Mouse (Mus musculus) lung, embryonic 16.5 days (tissue): ENCODE measurements at regions not wholly inside any gene's neighbourhood (a gene's known extent, or its start where the extent isn't known, plus 50 kb on each side); places are given as distances from the start of the nearest gene placed in this dataset.

ENCODE experiments used
- ATAC-seq: fragments of 200-750 bp; cut with Nextera tagmentation; 2 replicates; pipeline ENCODE4 v1.8.0; 2017; ENCODE audit warnings: low read depth, mild to moderate bottlenecking, moderate library complexity
- H3K27ac ChIP-seq: fragments of 300-500 bp; sonication (generic); 2 replicates; pipeline ENCODE4 v1.5.1; 2014; ENCODE audit warnings: mild to moderate bottlenecking, control low read depth, low read length
- H3K27me3 ChIP-seq: fragments of 300-500 bp; sonication (generic); 2 replicates; pipeline ENCODE4 v1.6.1; 2014; ENCODE audit warnings: low read depth, low read length, mixed read lengths; ENCODE audit not compliant: control insufficient read depth, insufficient read depth
- H3K36me3 ChIP-seq: fragments of 300-500 bp; sonication (generic); 2 replicates; pipeline ENCODE4 v1.6.1; 2014; ENCODE audit warnings: low read length; ENCODE audit not compliant: control insufficient read depth, insufficient read depth
- H3K4me1 ChIP-seq: fragments of 300-500 bp; sonication (generic); replicated peaks from 2 replicates; pipeline ENCODE4 v1.6.1; 2014; ENCODE audit warnings: low read length, mixed read lengths; ENCODE audit not compliant: control insufficient read depth, insufficient read depth
- H3K4me2 ChIP-seq: fragments of 300-500 bp; sonication (generic); 2 replicates; pipeline ENCODE4 v1.6.1; 2014; ENCODE audit warnings: low read depth, low read length, control low read depth
- H3K4me3 ChIP-seq: fragments of 300-500 bp; sonication (generic); 2 replicates; pipeline ENCODE4 v1.5.1; 2014; ENCODE audit warnings: mild to moderate bottlenecking, low read length, control low read depth
- H3K9ac ChIP-seq: fragments of 300-500 bp; sonication (generic); 2 replicates; pipeline ENCODE4 v1.6.1; 2014; ENCODE audit warnings: low read length, control low read depth
- H3K9me3 ChIP-seq: fragments of 300-500 bp; sonication (generic); 2 replicates; pipeline ENCODE4 v1.6.1; 2016; ENCODE audit warnings: low read length; ENCODE audit not compliant: control insufficient read depth
- WGBS: fragments of 180-500 bp; shearing (Covaris S2); extraction: QIAGEN DNeasy Blood & Tissue Kit; methylation state at CpG from one replicate; pipeline ENCODE4 v1.1.7; 2014; 5-methylcytosine and 5-hydroxymethylcytosine counted together

DNA sequence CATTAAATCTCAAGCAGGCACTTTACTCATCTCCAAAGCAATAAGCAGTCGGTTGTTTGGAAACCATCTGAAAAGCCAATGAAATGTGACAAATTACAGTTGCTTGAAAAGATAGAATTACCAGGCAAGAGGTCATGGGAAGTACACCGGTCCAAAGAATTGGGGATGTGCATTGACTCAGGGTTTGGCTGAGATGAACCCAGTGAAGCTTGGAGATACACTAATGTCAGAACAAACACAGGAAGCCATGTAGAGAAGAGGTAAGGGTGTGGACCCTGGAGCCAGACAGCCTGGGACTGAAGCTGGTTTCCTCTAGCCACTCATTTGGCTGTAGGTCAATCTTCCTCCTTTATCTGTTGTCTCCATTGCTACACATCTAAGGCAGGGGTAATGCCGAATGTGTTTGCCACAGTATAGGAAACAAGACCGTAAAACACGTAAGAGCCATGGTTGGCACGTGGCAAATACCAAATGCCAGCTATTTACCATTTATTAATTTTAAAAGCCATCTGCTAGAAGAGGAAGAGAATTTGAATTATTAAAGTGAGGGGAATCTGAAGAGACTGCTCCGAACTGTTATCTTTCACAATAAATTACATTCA is 173.9 kb downstream of the Rassf9 start:
- no peak overlapping the region for H3K27ac ChIP-seq
- H3K27me3 ChIP-seq = no peaks in the 10 kb centered on the region
- H3K4me2 ChIP-seq = no peak overlapping the region
- H3K4me1 ChIP-seq = no peaks in the 10 kb centered on the region
- no peaks in the 10 kb centered on the region for H3K36me3 ChIP-seq
- H3K9me3 ChIP-seq = no peaks in the 10 kb centered on the region
- WGBS = 74% methylated on average over 7 of the region's 7 CpGs
- no peak overlapping the region for H3K4me3 ChIP-seq
- no peak overlapping the region for H3K9ac ChIP-seq
- ATAC-seq = no peak

- WGBS = 37% methylated on average over 5 of the region's 5 CpGs
- H3K27me3 ChIP-seq = no peaks in the 10 kb centered on the region
Measured at GRCm38 (mm10) chr10:102667359-102667758, 155.3 kb downstream of the Rassf9 start.

GRCm38 (mm10) chr10:102659683-102660082 is 147.7 kb downstream of the Rassf9 start:
- ATAC-seq = peak; percentile 77
- 52% methylated on average over 6 of the region's 6 CpGs for WGBS

More at GRCm38 (mm10) chr10:102667359-102667758, 155.3 kb downstream of the Rassf9 start:
- Histone ChIP-seq H3K27ac (no peak overlapping the region), H3K9ac (no peak overlapping the region), H3K4me1 (no peaks in the 10 kb centered on the region), H3K36me3 (no peaks in the 10 kb centered on the region), H3K4me3 (no peak overlapping the region), H3K4me2 (no peak overlapping the region), H3K9me3 (no peaks in the 10 kb centered on the region)
- peak; percentile 52; the same call in 1 of the 2 replicates for ATAC-seq

DNA sequence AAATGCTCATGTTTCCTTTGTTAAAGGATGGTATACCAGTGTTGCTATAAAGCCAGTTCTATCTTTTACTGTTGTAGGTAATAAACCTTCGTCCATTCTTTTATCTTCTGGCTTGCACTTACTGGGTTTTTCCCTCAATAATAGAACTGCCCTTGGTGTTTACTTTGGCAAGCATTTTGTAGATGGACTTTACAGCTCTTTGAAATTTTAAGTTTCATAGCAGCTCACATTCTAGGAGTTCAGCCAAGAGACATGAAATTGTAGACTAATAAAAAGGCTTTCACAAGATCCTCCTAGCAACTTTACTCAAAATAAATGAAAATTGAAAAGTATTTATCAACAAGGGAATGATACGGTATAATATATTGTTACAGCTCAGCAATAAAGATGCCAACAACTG is 124.5 kb downstream of the Rassf9 start:
- Histone ChIP-seq H3K4me2 (no peak overlapping the region), H3K27me3 (no peaks in the 10 kb centered on the region)
- 49% methylated on average over 2 of the region's 2 CpGs for WGBS

More at GRCm38 (mm10) chr10:102659683-102660082, 147.7 kb downstream of the Rassf9 start:
- no peaks in the 10 kb centered on the region for H3K9me3 ChIP-seq
- H3K4me2 ChIP-seq = no peak overlapping the region
- H3K27ac ChIP-seq = no peak overlapping the region
- no peak overlapping the region for H3K9ac ChIP-seq
- no peak overlapping the region for H3K4me3 ChIP-seq
- H3K36me3 ChIP-seq = no peaks in the 10 kb centered on the region
- H3K4me1 ChIP-seq = no peaks in the 10 kb centered on the region
- no peaks in the 10 kb centered on the region for H3K27me3 ChIP-seq

DNA sequence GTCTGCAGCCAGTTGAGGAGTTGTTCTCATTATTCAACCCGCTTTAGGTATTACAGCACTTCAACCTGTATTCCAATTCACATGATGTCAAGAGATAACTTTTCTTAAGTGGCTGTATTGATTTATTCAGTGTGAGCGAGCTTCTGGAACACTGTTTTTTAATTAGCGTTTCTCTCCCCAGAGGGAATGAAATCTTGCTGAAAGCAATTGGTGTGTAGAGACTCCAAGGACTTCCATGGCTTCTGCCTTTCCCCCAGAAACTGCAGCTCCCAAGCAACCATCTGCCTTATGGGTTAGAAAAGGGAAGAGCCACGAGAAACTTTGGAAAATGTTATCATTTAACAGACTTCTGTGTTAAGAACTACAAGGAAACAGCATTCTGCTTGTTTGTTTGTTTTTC is 121.4 kb downstream of the Rassf9 start:
- no peak for ATAC-seq
- no peak overlapping the region for H3K4me3 ChIP-seq
- no peak overlapping the region for H3K9ac ChIP-seq
- WGBS = 68% methylated on average over 4 of the region's 4 CpGs
- H3K27me3 ChIP-seq = no peaks in the 10 kb centered on the region
- no peaks in the 10 kb centered on the region for H3K36me3 ChIP-seq
- H3K4me1 ChIP-seq = no peaks in the 10 kb centered on the region
- no peak overlapping the region for H3K27ac ChIP-seq
- H3K4me2 ChIP-seq = no peak overlapping the region
- H3K9me3 ChIP-seq = no peaks in the 10 kb centered on the region

More for the DNA sequence above, 124.5 kb downstream of the Rassf9 start:
- Histone ChIP-seq H3K27ac (no peak overlapping the region), H3K4me3 (no peak overlapping the region), H3K9ac (no peak overlapping the region), H3K4me1 (no peaks in the 10 kb centered on the region), H3K36me3 (no peaks in the 10 kb centered on the region), H3K9me3 (no peaks in the 10 kb centered on the region)
- ATAC-seq = no peak

GRCm38 (mm10) chr10:102628609-102629008 is 116.6 kb downstream of the Rassf9 start:
- no peak for ATAC-seq
- H3K4me2 ChIP-seq = no peak overlapping the region
- no peaks in the 10 kb centered on the region for H3K9me3 ChIP-seq
- no peaks in the 10 kb centered on the region for H3K36me3 ChIP-seq
- no peak overlapping the region for H3K4me3 ChIP-seq
- H3K4me1 ChIP-seq = no peaks in the 10 kb centered on the region
- H3K9ac ChIP-seq = no peak overlapping the region
- H3K27me3 ChIP-seq = no peaks in the 10 kb centered on the region
- H3K27ac ChIP-seq = no peak overlapping the region

DNA sequence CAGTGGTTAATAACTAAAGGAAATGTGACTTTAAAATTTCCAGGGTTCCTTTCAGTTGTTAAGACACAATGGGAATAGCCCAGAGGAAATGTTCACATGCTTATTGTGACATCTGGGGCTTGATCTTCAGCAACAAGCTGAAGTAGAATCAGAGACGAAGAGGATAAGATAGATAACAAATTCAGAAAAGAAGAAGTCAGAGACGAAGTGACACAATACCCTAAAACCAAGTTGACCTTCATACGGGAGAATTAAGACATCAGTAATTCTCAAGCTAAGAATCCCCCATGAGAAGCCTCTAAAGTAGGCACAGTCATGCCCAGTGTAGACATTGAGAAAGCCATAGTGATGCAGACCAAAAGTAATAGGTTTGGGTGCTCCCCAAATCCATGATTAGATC is 111.9 kb downstream of the Rassf9 start:
- WGBS = 76% methylated on average over 3 of the region's 3 CpGs
- Histone ChIP-seq H3K36me3 (no peaks in the 10 kb centered on the region), H3K4me3 (no peak overlapping the region), H3K4me2 (no peak overlapping the region), H3K9me3 (no peaks in the 10 kb centered on the region), H3K4me1 (no peaks in the 10 kb centered on the region), H3K9ac (no peak overlapping the region), H3K27ac (no peak overlapping the region), H3K27me3 (no peaks in the 10 kb centered on the region)
- ATAC-seq = no peak

DNA sequence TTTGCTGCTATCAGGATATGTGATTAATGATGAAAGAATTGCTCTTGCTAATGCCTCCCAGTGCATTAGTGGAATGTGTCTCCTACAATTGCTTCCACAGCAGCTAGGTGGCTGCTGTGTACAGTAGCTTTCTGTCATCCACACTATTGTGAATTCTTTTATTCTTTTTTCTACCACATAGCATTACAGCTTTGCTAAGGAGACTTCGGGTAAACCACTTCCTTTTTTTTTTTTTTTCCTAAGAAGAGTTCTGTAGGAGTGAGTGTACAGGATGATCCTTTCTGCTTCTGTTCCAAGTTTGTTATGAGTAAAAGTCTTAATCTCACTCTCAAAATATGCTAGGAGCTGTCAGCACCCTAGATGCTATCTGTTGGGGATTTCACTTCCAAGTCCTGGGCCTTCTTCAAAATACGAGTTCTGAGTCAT is 110.6 kb downstream of the Rassf9 start:
- Histone ChIP-seq H3K4me3 (no peak overlapping the region), H3K4me2 (no peak overlapping the region), H3K9me3 (no peaks in the 10 kb centered on the region), H3K4me1 (no peaks in the 10 kb centered on the region), H3K9ac (no peak overlapping the region), H3K36me3 (no peaks in the 10 kb centered on the region), H3K27me3 (no peaks in the 10 kb centered on the region), H3K27ac (no peak overlapping the region)
- 35% methylated on average over 2 of the region's 2 CpGs for WGBS
- no peak for ATAC-seq

DNA sequence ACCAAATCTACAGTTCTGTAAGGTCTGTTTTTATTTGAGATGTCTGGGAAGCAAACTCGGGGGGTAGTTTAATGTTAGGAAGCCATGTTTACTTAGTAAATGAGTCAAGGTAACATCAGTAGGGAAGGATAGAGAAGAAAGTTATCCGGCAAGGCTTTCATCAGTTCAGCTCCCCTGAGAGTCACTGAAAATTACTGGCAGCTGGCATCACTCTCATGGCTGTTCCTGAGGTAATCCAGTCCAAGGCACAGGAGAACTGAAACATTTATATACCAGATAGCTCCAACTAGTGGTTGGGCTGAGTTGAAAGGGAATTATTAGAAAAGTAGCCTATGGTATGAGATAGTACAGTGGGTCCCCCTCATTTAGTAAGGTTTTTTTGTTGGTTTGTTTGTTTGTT is 106.7 kb downstream of the Rassf9 start:
- no peak overlapping the region for H3K9ac ChIP-seq
- ATAC-seq = no peak
- H3K27ac ChIP-seq = no peak overlapping the region
- no peaks in the 10 kb centered on the region for H3K36me3 ChIP-seq
- no peaks in the 10 kb centered on the region for H3K4me1 ChIP-seq
- H3K9me3 ChIP-seq = no peaks in the 10 kb centered on the region
- 71% methylated on average over 2 of the region's 2 CpGs for WGBS
- no peak overlapping the region for H3K4me3 ChIP-seq
- no peak overlapping the region for H3K4me2 ChIP-seq
- H3K27me3 ChIP-seq = no peaks in the 10 kb centered on the region
